Mouse (Mus musculus) forebrain, embryonic 16.5 days (tissue): ENCODE data around the gene Frmpd4. TPM values are rescaled to one million over a fixed set of nuclear protein-coding genes. Genes with fewer than 3 reads are reported as not detected.

Experiments
- ATAC-seq: fragments of 200-750 bp; cut with Nextera tagmentation; 2 replicates; pipeline ENCODE4 v1.8.0; 2017; ENCODE audit warnings: mild to moderate bottlenecking, moderate library complexity
- H3K27ac ChIP-seq: fragments of 300-500 bp; sonication (generic); 2 replicates; pipeline ENCODE4 v1.5.1; 2014; ENCODE audit warnings: low read length, control low read depth
- H3K27me3 ChIP-seq: fragments of 300-500 bp; sonication (generic); replicated peaks from 2 replicates; pipeline ENCODE4 v1.6.1; 2014; ENCODE audit warnings: low read length; ENCODE audit not compliant: control insufficient read depth, insufficient read depth
- H3K36me3 ChIP-seq: fragments of 300-500 bp; sonication (generic); 2 replicates; pipeline ENCODE4 v1.6.1; 2014; ENCODE audit not compliant: control insufficient read depth, insufficient read depth
- H3K4me1 ChIP-seq: fragments of 300-500 bp; sonication (generic); replicated peaks from 2 replicates; pipeline ENCODE4 v1.6.1; 2014; ENCODE audit warnings: low read length; ENCODE audit not compliant: control insufficient read depth, insufficient read depth
- H3K4me2 ChIP-seq: fragments of 300-500 bp; sonication (generic); 2 replicates; pipeline ENCODE4 v1.6.1; 2014; ENCODE audit warnings: mild to moderate bottlenecking, low read length, control low read depth
- H3K4me3 ChIP-seq: fragments of 300-500 bp; sonication (generic); replicated peaks from 2 replicates; pipeline ENCODE4 v1.5.1; 2014; ENCODE audit warnings: mild to moderate bottlenecking, low read length, control low read depth
- H3K9ac ChIP-seq: fragments of 300-500 bp; sonication (generic); replicated peaks from 2 replicates; pipeline ENCODE4 v1.6.1; 2014; ENCODE audit warnings: low read depth, low read length, control low read depth
- H3K9me3 ChIP-seq: fragments of 300-500 bp; sonication (generic); 2 replicates; pipeline ENCODE4 v1.6.1; 2016; ENCODE audit warnings: low read length; ENCODE audit not compliant: control insufficient read depth
- WGBS: fragments of 180-500 bp; shearing (Covaris S2); extraction: QIAGEN DNeasy Blood & Tissue Kit; methylation state at CpG from one replicate; pipeline ENCODE4 v1.1.7; 2014; 5-methylcytosine and 5-hydroxymethylcytosine counted together
- polyA plus RNA-seq: library from polyadenylated mRNA; unstranded; fragments of >200 nt; fragmentation: Nextera tagmentation; extraction: Ambion mirVana; gene quantifications from 2 replicates; pipeline ENCODE4 v1.2.1, GENCODE M21; 2015

Frmpd4 gene
- polyA plus RNA-seq, 1 experiment from 2014 or later: 1.1 TPM

DNA sequence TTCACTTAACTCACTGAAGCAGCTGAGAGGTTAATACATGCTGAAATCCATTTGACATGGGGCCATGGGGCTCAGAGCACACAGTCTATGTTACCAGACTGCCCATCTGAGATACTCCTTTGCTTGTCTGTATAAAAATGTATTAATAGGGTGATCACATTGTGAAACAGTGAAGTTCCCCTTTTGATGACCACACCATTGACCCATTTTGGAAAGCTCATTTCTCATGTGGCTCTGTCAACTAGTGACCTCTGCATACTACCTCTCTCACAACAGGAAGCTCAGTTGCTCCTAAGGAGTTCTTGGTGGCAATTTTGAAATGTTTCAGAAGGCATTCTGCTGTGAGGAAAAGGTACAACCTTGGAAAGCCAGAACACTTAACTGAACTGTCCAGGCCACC lies 1142.1 kb downstream of the Frmpd4 start:
- Histone ChIP-seq H3K27ac (no peak overlapping the region), H3K36me3 (no peaks in the 10 kb centered on the region), H3K27me3 (no peaks in the 10 kb centered on the region), H3K4me1 (no peaks in the 10 kb centered on the region), H3K9ac (no peak overlapping the region), H3K4me3 (no peak overlapping the region), H3K9me3 (no peaks in the 10 kb centered on the region), H3K4me2 (no peak overlapping the region)
- ATAC-seq: no peak

- 42% methylated on average over 2 of the region's 2 CpGs for WGBS
- ATAC-seq: peak; percentile 89
These were observed 1143.1 kb downstream of the Frmpd4 start for GRCm38 (mm10) chrX:167433950-167434349.

More at GRCm38 (mm10) chrX:167433950-167434349, 1143.1 kb downstream of the Frmpd4 start:
- H3K27ac ChIP-seq: no peak overlapping the region
- no peak overlapping the region for H3K4me2 ChIP-seq
- no peaks in the 10 kb centered on the region for H3K27me3 ChIP-seq
- H3K9me3 ChIP-seq: no peaks in the 10 kb centered on the region
- H3K4me3 ChIP-seq: no peak overlapping the region
- H3K4me1 ChIP-seq: no peaks in the 10 kb centered on the region
- no peaks in the 10 kb centered on the region for H3K36me3 ChIP-seq
- H3K9ac ChIP-seq: no peak overlapping the region

Other genes starting within 250 kb of the Frmpd4 start
- 21.0 and 25.9 TPM in 2 replicates for gene Msl3, start 96.7 kb upstream of the Frmpd4 start, polyA plus RNA-seq
- gene Arhgap6, start 217.9 kb upstream of the Frmpd4 start, polyA plus RNA-seq: 0.46 and 1.2 TPM in 2 replicates